Mouse (Mus musculus) heart, postnatal 0 days (tissue): ENCODE measurements around the gene Noxa1.

ENCODE experiments used
- CTCF ChIP-seq: IDR thresholded peaks from 2 replicates; pipeline ENCODE4 v1.5.1; 2016; ENCODE audit warnings: antibody characterized with exemption, control low read depth, low read depth
- EP300 ChIP-seq: IDR thresholded peaks from 2 replicates; pipeline ENCODE4 v1.6.1; 2016; ENCODE audit warnings: antibody characterized with exemption, low read depth

DNA sequence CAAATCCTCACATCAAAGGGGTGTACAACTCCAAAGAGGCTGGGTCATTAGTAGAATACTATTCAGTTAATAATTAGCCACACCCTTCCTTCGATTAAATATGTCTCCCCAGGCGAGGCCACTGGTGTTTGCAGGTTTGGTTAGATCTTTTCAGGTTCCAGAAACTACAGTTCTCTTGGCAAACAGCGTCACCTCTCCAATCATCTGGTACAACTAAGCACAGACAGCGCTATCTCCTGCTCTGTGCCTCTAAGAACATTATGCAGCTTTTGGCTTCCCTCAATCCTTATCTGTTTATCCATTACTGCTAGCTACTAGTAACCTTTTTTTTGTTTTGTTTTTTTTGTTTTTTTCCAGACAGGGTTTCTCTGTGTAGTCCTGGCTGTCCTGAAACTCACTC is 25.4 kb downstream of the Noxa1 start:
- TF ChIP-seq CTCF, result no peak
- no peak for TF ChIP-seq EP300
